Mouse (Mus musculus) bone marrow, adult 2 months (tissue): ENCODE measurements around the gene Slc16a13. TPM values are rescaled to one million over a fixed set of nuclear protein-coding genes. Genes with fewer than 3 reads are reported as not detected.
A peak's percentile ranks its signal among the peaks of the same experiment; 100 is the strongest.

Source experiments
- H3K27ac ChIP-seq: fragments of 200-500 bp; 2 replicates; pipeline ENCODE4 v1.5.1; 2012; ENCODE audit warnings: low read depth, mild to moderate bottlenecking, control low read depth, inconsistent platforms, low read length; ENCODE audit not compliant: control insufficient read depth, poor library complexity, insufficient read depth
- H3K4me1 ChIP-seq: fragments of 200-500 bp; 2 replicates; pipeline ENCODE4 v1.6.1; 2011; ENCODE audit warnings: low read length; ENCODE audit not compliant: control insufficient read depth, insufficient read depth
- H3K4me3 ChIP-seq: fragments of 200-500 bp; replicated peaks from 2 replicates; pipeline ENCODE3; 2011; ENCODE audit warnings: mild to moderate bottlenecking, low read depth, low read length, control low read depth; ENCODE audit not compliant: control insufficient read depth
- CTCF ChIP-seq: fragments of 200-500 bp; IDR thresholded peaks from 2 replicates; pipeline ENCODE4 v1.5.1; 2011; ENCODE audit warnings: low read length, control low read depth; ENCODE audit not compliant: control insufficient read depth, insufficient read depth
- POLR2A ChIP-seq: fragments of 200-500 bp; IDR thresholded peaks from 2 replicates; pipeline ENCODE4 v1.6.1; 2011; ENCODE audit warnings: low read depth, mild to moderate bottlenecking, control low read depth, low read length, borderline replicate concordance; ENCODE audit not compliant: control insufficient read depth
- WGBS: fragments of 180-500 bp; shearing (Covaris S2); methylation state at CpG from one replicate; pipeline ENCODE4 v1.1.7; 2018; 5-methylcytosine and 5-hydroxymethylcytosine counted together
- polyA plus RNA-seq: library from polyadenylated mRNA; stranded (reverse); fragments of >200 nt; gene quantifications from 2 replicates; pipeline ENCODE4 v1.2.4, GENCODE M21; 2011; ENCODE audit warnings: low replicate concordance; ENCODE audit not compliant: missing spikeins, insufficient read depth, insufficient read length

The Slc16a13 gene
- polyA plus RNA-seq, 1 experiment: 0.60 TPM

DNA sequence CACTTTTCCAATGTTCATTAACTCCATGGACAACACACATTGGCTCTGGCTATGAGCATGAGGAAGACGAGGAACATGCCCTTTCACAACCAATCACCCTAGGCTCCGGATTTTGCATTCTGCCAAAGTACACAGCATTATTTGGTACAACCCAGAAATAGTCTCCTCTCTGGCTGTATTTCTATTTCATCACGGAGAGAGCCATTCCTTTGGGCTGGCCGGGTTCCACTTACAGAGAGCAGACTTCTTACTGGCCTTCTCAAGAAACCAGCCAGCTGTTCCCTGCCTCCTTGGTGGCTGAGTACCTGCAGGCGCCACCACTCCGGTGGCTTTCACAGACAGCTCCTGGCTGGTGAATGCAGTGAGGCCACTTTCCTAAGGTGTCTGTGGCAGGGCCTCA is 8.4 kb downstream of the Slc16a13 start, which contains the start of gene Slc16a11:
Gene Slc16a11, plus strand, starts transcription at position 330 of the 400 bp plus-strand sequence.
- TF ChIP-seq POLR2A (no peak), CTCF (no peak)
- Histone ChIP-seq H3K4me1 (no peaks in the 10 kb centered on the region), H3K27ac (no peak within 1 kb of the TSS), H3K4me3 (no peak within 1 kb of the TSS)
- 63% methylated on average over 6 of the region's 6 CpGs for WGBS

DNA sequence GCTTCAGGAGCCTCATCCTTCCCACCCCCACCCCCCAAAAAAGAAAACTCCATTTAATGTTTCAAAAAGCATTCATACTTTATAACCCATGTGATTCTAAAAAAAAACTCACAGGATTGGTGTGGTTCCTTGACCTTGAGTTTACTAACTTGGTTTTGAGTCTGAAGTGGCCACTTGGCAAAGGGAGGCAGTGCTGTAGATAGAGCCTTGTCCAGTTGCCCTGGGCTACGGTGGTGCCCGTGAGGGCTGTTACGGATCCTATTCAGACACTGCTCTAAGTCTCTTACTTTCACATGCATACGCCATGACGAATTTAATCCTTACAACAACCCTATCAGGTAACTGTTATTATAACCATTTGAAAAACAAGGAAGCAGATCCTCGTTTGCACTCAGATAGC is 8.9 kb downstream of the Slc16a13 start:
- Histone ChIP-seq H3K4me3 (no peak overlapping the region), H3K4me1 (no peaks in the 10 kb centered on the region), H3K27ac (no peak overlapping the region)
- WGBS: 85% methylated on average over 6 of the region's 6 CpGs
- no peak for TF ChIP-seq POLR2A

DNA sequence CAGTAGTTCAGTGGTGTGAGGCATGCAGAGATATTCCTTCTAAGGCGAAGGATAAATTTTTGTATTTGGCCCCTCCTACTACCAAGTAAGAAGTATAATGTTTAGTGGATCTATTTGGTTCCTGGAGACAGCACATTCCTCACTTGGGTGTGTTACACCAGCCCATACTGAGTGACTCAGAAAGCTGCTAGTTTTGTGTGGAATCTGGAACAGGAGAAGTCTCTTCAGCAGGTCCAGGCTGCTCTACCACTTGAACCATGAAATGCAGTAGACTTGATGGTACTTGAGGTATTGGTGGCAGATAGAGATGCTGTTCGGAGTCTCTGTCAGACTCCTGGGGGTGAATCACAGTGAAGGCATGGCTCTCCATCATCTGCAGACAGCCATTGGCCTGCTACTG is 10.2 kb downstream of the Slc16a13 start:
- no peaks in the 10 kb centered on the region; the same call in 1 of the 2 replicates for H3K4me1 ChIP-seq
- no peak for TF ChIP-seq CTCF
- TF ChIP-seq POLR2A: no peak
- no peak overlapping the region for H3K4me3 ChIP-seq
- no peak overlapping the region for H3K27ac ChIP-seq
- 84% methylated on average over 2 of the region's 2 CpGs for WGBS

DNA sequence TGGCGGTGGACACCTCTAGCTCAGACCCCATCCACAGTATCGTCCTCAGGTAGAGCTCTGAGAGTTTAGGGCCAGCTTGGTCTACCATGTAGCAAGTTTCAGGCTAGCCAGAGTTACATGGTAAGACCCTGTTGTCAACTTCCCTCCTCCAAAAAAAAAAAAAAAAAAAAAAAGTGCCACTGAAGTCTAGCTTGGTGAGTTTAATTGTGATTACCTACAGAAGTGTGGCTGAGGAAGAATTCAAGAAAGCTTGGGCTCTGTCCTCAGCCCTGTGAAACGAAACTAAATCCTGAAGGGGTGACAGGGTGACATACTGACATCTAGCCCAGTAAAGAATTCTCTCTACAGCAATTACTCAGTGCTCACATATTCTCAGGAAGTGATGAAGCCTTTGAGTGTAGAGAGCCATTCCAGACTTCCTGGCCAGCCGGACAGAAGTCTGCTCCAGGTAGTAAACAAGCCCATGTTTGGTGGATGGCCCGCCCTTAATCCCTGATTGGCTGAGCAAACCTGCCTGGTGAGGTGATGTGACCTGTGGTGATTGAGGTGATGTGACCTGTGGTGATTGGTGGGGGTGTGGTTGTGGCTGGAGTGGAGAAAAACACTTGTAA is 12.0 kb downstream of the Slc16a13 start:
- Histone ChIP-seq H3K4me1 (no peaks in the 10 kb centered on the region; the same call in 1 of the 2 replicates), H3K27ac (no peak overlapping the region), H3K4me3 (no peak overlapping the region)
- 61% methylated on average over 5 of the region's 5 CpGs for WGBS
- TF ChIP-seq POLR2A (no peak), CTCF (no peak)

DNA sequence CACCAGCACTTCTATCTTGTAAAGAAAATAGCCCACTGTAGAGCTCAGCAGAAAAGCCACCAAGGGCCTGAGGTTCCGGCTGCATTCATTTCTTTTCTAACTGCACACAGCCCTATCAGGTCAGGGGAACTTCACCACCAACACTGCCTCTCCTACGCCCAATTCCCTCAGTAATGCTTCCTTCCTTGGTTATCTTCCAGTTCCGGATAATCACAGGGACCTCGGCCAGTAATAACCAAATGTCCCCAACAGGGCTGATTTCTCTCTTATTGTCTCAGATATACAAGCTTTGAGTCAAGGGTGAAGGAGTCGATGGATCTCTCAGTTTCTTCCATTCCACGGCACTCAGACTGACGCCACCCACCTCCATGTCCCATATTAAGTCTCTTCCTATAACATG is 13.6 kb downstream of the Slc16a13 start:
- 64% methylated on average over 7 of the region's 7 CpGs for WGBS

DNA sequence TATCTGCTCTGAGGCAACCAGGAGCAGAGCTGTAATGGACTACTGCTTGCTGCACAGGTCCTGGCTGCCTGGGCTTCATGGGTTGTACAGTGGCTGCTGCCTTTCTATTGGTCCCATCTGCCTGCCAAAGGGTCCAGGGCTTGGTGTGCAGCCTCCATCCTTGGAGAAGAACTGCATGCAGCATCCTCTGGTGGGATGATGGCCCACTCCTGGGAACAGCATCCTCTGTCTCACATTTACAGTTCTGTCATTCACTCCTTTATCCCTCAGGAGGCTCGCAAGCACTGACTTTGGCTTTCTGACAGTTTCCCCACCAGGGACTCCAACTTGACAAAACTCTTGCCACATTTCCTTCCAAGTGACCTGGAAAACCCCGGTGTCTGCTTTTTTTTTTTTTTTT is 14.1 kb downstream of the Slc16a13 start:
- Histone ChIP-seq H3K4me3 (no peak overlapping the region), H3K27ac (no peak overlapping the region), H3K4me1 (no peaks in the 10 kb centered on the region; the same call in 1 of the 2 replicates)
- 24% methylated on average over 2 of the region's 2 CpGs for WGBS
- no peak for TF ChIP-seq CTCF
- no peak for TF ChIP-seq POLR2A

More for the DNA sequence above, 13.6 kb downstream of the Slc16a13 start:
- Histone ChIP-seq H3K4me3 (no peak overlapping the region), H3K27ac (no peak overlapping the region), H3K4me1 (no peaks in the 10 kb centered on the region; the same call in 1 of the 2 replicates)
- TF ChIP-seq POLR2A (no peak), CTCF (no peak)

DNA sequence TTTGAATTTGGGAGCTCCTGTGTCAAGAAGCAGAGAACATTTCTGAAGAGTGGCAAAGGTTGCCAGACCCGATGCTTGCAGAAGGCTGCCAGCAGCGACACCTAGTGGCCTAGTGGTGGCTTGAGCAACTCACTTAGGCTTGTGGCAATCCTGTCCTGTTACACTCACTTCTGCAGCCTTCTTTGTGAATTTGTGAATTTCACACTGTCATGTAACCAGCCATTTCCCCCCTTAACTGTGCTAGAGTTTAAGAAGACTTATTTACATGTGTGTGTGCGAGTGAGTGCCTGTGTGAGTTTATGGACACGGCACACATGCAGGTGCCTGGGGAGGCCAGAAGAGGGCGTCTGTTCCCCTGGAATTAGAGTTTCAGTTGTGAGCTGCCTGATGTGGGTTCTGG is 19.2 kb downstream of the Slc16a13 start:
- Histone ChIP-seq H3K4me1 (no peaks in the 10 kb centered on the region; the same call in 1 of the 2 replicates), H3K4me3 (no peak overlapping the region), H3K27ac (no peak overlapping the region)
- TF ChIP-seq CTCF (peak; percentile 93), POLR2A (no peak)
- 49% methylated on average over 5 of the region's 5 CpGs for WGBS

DNA sequence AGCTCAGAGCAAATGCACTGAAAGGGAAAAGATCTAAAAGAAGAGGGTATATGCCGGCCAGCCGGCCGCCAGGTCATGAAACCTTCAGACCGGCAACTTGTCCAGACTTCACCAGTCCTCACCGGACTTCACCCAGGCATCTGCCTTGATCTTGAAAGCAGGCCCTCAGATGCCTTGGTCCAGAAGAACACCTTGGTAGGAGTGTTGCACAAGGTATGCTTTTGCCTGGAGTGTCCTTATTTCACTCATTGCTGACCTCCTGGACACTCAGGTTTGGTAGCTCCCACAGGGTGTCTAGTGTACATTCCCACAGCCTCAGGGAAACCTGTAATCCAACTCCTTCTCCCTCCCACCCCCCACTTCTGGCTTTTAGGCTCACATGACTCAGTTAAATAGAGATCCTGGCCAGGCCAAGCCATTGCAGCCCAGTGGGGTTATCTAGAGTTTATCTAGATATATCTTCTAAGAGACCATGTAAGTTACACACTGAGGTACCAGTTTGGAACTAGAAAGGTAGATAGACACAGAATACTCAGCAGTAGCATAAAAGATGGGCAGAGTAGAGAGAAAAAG is 20.7 kb downstream of the Slc16a13 start:
- Histone ChIP-seq H3K4me3 (no peak overlapping the region), H3K27ac (no peak overlapping the region), H3K4me1 (no peaks in the 10 kb centered on the region)
- no peak for TF ChIP-seq POLR2A
- TF ChIP-seq CTCF: no peak
- 47% methylated on average over 5 of the region's 5 CpGs for WGBS
